Mouse (Mus musculus) small intestine, adult 2 months (tissue): ENCODE measurements at regions not wholly inside any gene's neighbourhood (a gene's known extent, or its start where the extent isn't known, plus 50 kb on each side); places are given as distances from the start of the nearest gene placed in this dataset.

Experiments
- CTCF ChIP-seq: fragments of 200-500 bp; IDR thresholded peaks from 2 replicates; pipeline ENCODE4 v1.5.1; 2012; ENCODE audit warnings: low read depth, mild to moderate bottlenecking, control low read depth, inconsistent platforms, low read length, moderate library complexity, mixed read lengths; ENCODE audit not compliant: insufficient replicate concordance, insufficient read length; ENCODE audit errors: extremely low read depth
- POLR2A ChIP-seq: fragments of 200-500 bp; IDR thresholded peaks from 2 replicates; pipeline ENCODE4 v1.6.1; 2012; ENCODE audit warnings: low read depth, mild to moderate bottlenecking, control low read depth, inconsistent platforms, low read length, moderate library complexity

- no peak for TF ChIP-seq POLR2A
- no peak for TF ChIP-seq CTCF
Measured at GRCm38 (mm10) chr10:37988297-37989263, 833.0 kb downstream of the Rfpl4b start.
